Mouse (Mus musculus): ENCODE measurements at regions not wholly inside any gene's neighbourhood (a gene's known extent, or its start where the extent isn't known, plus 50 kb on each side); places are given as distances from the start of the nearest gene placed in this dataset.

DNA sequence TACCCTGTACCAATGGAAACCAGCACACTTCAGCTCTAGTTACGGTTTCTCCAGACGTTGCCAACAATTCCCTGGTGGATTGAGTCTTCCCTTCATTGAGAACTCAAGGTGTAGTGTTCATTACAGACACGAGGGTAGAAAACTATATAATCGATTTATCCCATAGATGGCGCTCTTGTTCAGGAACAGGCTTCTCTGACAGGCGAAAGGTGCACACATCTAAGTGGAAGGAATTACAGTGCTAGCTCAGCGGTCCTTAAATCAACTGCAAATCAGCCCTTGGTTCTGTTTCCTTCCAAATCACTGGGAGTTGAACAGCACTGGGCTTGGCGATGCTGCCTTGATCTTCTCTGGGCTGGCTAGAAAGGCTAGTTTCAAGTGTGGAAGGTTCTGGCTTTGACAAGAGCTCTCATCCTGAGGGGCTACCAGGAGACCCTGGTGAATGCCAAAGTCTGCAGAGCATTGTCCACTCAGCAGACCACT is 161.1 kb downstream of the March11 start:
- no peak for DNase-seq
- intact Hi-C loops (cut with DNase I): loop anchor here (5.0 to 10.0 kb wide), 2 partner anchors 375 to 717 kb away; no protein-coding TSS in a partner anchor

DNA sequence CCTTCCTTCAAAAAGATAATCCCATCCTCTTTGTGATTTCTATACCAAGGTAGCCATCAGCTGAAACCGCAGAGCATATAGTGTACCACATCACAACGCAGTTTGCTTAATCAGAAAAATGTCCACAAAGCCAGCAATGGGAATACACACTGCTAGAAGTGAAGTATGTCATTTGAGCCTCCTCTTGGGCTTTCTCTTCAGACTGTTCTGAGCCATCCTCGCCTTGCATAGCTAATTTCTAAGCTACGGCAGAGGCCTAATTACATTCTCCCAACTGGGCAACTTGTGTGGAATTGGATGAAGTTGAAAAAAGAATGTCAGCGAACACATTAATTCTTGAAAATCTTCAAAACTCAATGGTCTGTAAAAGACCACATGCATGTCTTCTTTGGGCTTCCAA is 178.5 kb downstream of the March11 start:
- no peak for DNase-seq
- intact Hi-C loops (cut with DNase I): no loop called here

Measured in gastrocnemius, postnatal 36 days (tissue).